Mouse (Mus musculus) inflammation-experienced regulatory T-cells, adult 6 months (primary cell): ENCODE results near the gene Lpp. TPM values are rescaled to one million over a fixed set of nuclear protein-coding genes. Genes with fewer than 3 reads are reported as not detected.

ENCODE experiments used
- ATAC-seq: one replicate; pipeline ENCODE4 v1.8.0; 2017
- polyA plus RNA-seq, 3 experiments: library from polyadenylated mRNA; unstranded; fragments of 100-300 nt; shearing (Covaris generic); gene quantifications; one replicate each; pipeline ENCODE4 v1.2.1; 2017

Gene Lpp
- polyA plus RNA-seq = 10 to 100 TPM; 13.0 to 22.8 (median 20.9) TPM

- peak; percentile 65 for ATAC-seq
Measured at GRCm38 (mm10) chr16:24392651-24393555, at the start of gene Lpp. Gene Lpp, plus strand, starts transcription at chr16:24393507.

GRCm38 (mm10) chr16:24347582-24348411 is 45.5 kb upstream of the Lpp start:
- no peak for ATAC-seq

- ATAC-seq = no peak
Measured at GRCm38 (mm10) chr16:24350306-24350705, 43.0 kb upstream of the Lpp start.

GRCm38 (mm10) chr16:24350751-24351150 is 42.6 kb upstream of the Lpp start:
- ATAC-seq = no peak

- ATAC-seq = no peak
Measured at GRCm38 (mm10) chr16:24351811-24352210, 41.5 kb upstream of the Lpp start.

GRCm38 (mm10) chr16:24353816-24354215 is 39.5 kb upstream of the Lpp start:
- ATAC-seq = no peak

GRCm38 (mm10) chr16:24361667-24362066 is 31.6 kb upstream of the Lpp start:
- no peak for ATAC-seq

- ATAC-seq = no peak
Measured at GRCm38 (mm10) chr16:24364030-24364687, 29.1 kb upstream of the Lpp start.

GRCm38 (mm10) chr16:24365900-24366299 is 27.4 kb upstream of the Lpp start:
- ATAC-seq = no peak

GRCm38 (mm10) chr16:24367071-24367470 is 26.2 kb upstream of the Lpp start:
- ATAC-seq = no peak

- ATAC-seq = no peak
Measured at GRCm38 (mm10) chr16:24367506-24367905, 25.8 kb upstream of the Lpp start.

- no peak for ATAC-seq
Measured at GRCm38 (mm10) chr16:24376478-24376877, 16.8 kb upstream of the Lpp start.

- no peak for ATAC-seq
Measured at GRCm38 (mm10) chr16:24390596-24390995, 2.7 kb upstream of the Lpp start.

- ATAC-seq = peak; percentile 48
Measured at GRCm38 (mm10) chr16:24391111-24391510, 2.2 kb upstream of the Lpp start.

- ATAC-seq = no peak
Measured at GRCm38 (mm10) chr16:24391901-24392300, 1.4 kb upstream of the Lpp start.

- peak; percentile 33 for ATAC-seq
Measured at GRCm38 (mm10) chr16:24393556-24394210, 376 bp downstream of the Lpp start.

- ATAC-seq = no peak
Measured at GRCm38 (mm10) chr16:24394211-24394991, 1.1 kb downstream of the Lpp start.

GRCm38 (mm10) chr16:24395100-24395499 is 1.8 kb downstream of the Lpp start:
- no peak for ATAC-seq

- no peak for ATAC-seq
Measured at GRCm38 (mm10) chr16:24396504-24396903, 3.2 kb downstream of the Lpp start.

GRCm38 (mm10) chr16:24398476-24398875 is 5.2 kb downstream of the Lpp start:
- no peak for ATAC-seq

GRCm38 (mm10) chr16:24398893-24399292 is 5.6 kb downstream of the Lpp start:
- no peak for ATAC-seq

- ATAC-seq = no peak
Measured at GRCm38 (mm10) chr16:24399524-24399923, 6.2 kb downstream of the Lpp start.
